Mouse (Mus musculus): ENCODE data around the gene Farsb.

GRCm38 (mm10) chr1:78395191-78395735 lies 93.4 kb downstream of the Farsb start:
- TF ChIP-seq CTCF (IDR thresholded peaks at IDR 0.05; ENCODE audit: low read depth, low read length) (no peak), POLR2A (IDR thresholded peaks at IDR 0.05; ENCODE audit: borderline replicate concordance, low read depth, low read length) (no peak)

All from bone marrow macrophage, adult 2 months (primary cell).